Mouse (Mus musculus) limb, embryonic 12.5 days (tissue): ENCODE results near the gene Clic4. TPM values are rescaled to one million over a fixed set of nuclear protein-coding genes. Genes with fewer than 3 reads are reported as not detected.
A peak's percentile ranks its signal among the peaks of the same experiment; 100 is the strongest.

Experiments
- ATAC-seq: fragments of 200-750 bp; cut with Nextera tagmentation; 2 replicates; pipeline ENCODE4 v1.8.0; 2017; ENCODE audit warnings: low read depth, moderate TSS enrichment; ENCODE audit not compliant: insufficient number of reproducible peaks, insufficient read depth, low FRiP score, low TSS enrichment
- H3K27ac ChIP-seq: fragments of 300-500 bp; sonication (generic); 2 replicates; pipeline ENCODE4 v1.5.1; 2016; ENCODE audit warnings: mild to moderate bottlenecking, moderate library complexity
- H3K27me3 ChIP-seq: fragments of 300-500 bp; sonication (generic); 2 replicates; pipeline ENCODE4 v1.6.1; 2016; ENCODE audit warnings: mild to moderate bottlenecking, moderate library complexity
- H3K36me3 ChIP-seq: fragments of 300-500 bp; sonication (generic); 2 replicates; pipeline ENCODE4 v1.6.1; 2016; ENCODE audit warnings: mild to moderate bottlenecking, moderate library complexity
- H3K4me1 ChIP-seq: fragments of 300-500 bp; sonication (generic); replicated peaks from 2 replicates; pipeline ENCODE4 v1.6.1; 2016
- H3K4me2 ChIP-seq: fragments of 300-500 bp; sonication (generic); 2 replicates; pipeline ENCODE4 v1.6.1; 2016; ENCODE audit warnings: mild to moderate bottlenecking, moderate library complexity
- H3K4me3 ChIP-seq: fragments of 300-500 bp; sonication (generic); replicated peaks from 2 replicates; pipeline ENCODE4 v1.5.1; 2016; ENCODE audit warnings: mild to moderate bottlenecking
- H3K9ac ChIP-seq: fragments of 300-500 bp; sonication (generic); replicated peaks from 2 replicates; pipeline ENCODE4 v1.6.1; 2016; ENCODE audit warnings: mild to moderate bottlenecking, moderate library complexity
- H3K9me3 ChIP-seq: fragments of 300-500 bp; sonication (generic); 2 replicates; pipeline ENCODE4 v1.6.1; 2016; ENCODE audit warnings: mild to moderate bottlenecking, moderate library complexity
- WGBS: fragments of 180-500 bp; shearing (Covaris S2); methylation state at CpG from one replicate; pipeline ENCODE4 v1.1.7; 2016; 5-methylcytosine and 5-hydroxymethylcytosine counted together
- polyA plus RNA-seq: library from polyadenylated mRNA; unstranded; fragments of >200 nt; fragmentation: Nextera tagmentation; extraction: Ambion mirVana; gene quantifications from 2 replicates; pipeline ENCODE4 v1.2.1, GENCODE M21; 2016

The Clic4 gene
- polyA plus RNA-seq, 1 experiment from 2014 or later: 191 TPM

DNA sequence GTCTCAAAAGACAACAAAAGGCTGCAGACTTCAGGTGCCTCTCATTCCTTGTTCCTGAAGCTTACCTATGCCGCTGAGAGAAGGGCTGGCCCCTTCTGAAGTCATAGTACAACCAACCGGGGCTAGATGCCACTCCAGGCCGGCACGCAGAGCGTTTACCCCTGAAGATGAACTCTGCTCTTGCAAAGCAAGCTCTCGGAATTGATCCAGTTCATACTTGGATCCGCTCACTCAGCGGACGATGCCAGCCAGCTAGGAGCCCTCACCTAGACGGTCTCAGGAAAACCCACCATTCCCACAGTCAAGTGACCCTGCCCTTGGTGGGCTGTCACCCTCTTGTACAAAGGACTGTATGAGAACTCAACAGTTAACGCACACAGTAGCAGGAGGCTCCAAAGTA, 26.8 kb downstream of the Clic4 start:
- H3K27ac ChIP-seq: no peak overlapping the region

DNA sequence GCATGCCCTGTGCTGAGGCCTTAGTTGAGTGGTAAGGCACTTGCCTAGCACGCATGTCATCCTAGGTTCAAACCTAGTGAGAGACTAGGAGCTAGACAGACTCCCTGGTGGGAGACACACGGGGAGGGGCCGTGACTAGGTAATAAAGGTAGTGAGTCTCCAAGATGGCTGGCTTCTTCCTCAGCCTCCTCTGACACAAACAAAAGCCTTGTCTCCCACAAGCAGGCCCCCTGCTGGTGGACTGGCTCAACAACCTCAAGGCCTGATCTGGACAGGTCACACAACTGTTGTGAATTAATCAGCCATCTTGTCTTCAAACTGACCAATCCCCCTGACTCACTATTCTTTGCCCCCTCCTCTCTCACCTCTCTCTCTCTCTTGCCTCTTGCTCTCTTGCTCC, 28.3 kb downstream of the Clic4 start:
- H3K27ac ChIP-seq: no peak overlapping the region
- ATAC-seq: no peak
- H3K36me3 ChIP-seq: peaks cover 5% of the 10 kb centered on the region
- H3K4me3 ChIP-seq: no peak overlapping the region
- peaks cover 47% of the 10 kb centered on the region for H3K4me1 ChIP-seq
- no peak overlapping the region for H3K9ac ChIP-seq
- H3K27me3 ChIP-seq: no peaks in the 10 kb centered on the region
- 89% methylated on average over 3 of the region's 3 CpGs for WGBS
- no peak overlapping the region for H3K4me2 ChIP-seq
- 0 out of 2 replicates have a peak, but pooled peaks cover 4% of the 10 kb centered on the region for H3K9me3 ChIP-seq

More for the DNA sequence above, 26.8 kb downstream of the Clic4 start:
- H3K9me3 ChIP-seq: 0 out of 2 replicates have a peak, but pooled peaks cover 7% of the 10 kb centered on the region
- WGBS: 92% methylated on average over 11 of the region's 11 CpGs
- no peak overlapping the region for H3K9ac ChIP-seq
- no peak for ATAC-seq
- peaks cover 41% of the 10 kb centered on the region for H3K4me1 ChIP-seq
- H3K4me3 ChIP-seq: no peak overlapping the region
- H3K4me2 ChIP-seq: no peak overlapping the region
- peaks cover 8% of the 10 kb centered on the region for H3K36me3 ChIP-seq
- H3K27me3 ChIP-seq: no peaks in the 10 kb centered on the region

DNA sequence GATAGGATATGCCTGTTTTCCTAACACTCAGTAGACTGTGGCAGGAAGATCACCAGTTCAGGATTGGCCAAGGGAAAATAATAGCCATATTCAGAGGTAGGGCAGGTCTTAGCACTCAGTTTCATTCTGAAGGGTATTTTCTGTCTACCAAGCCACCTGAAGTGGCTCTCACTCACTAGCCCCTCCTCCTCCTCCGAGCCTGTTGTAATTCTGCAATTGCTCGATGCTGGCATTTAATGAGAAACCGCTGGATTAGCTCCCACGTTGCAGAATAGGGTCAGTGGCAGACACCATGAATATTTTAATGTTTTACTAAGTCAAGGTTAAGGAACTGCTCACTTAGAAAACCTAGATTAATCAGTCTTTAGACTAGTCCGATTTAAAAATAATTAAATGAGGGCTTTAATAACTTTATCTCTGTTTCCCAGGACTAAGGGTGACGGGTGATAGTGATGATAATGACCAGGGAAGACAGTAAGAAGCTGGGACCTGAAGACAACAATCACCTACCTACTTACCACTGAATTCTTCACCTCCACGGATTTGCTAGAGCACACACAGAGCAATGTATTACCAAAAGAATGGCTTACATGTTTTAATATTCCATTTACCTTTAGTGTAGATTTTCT, 29.6 kb downstream of the Clic4 start:
- no peak overlapping the region for H3K9ac ChIP-seq
- ATAC-seq: no peak
- H3K27ac ChIP-seq: no peak overlapping the region
- peaks cover 11% of the 10 kb centered on the region for H3K36me3 ChIP-seq
- H3K4me3 ChIP-seq: no peak overlapping the region
- WGBS: 74% methylated on average over 7 of the region's 7 CpGs
- no peak overlapping the region for H3K4me2 ChIP-seq
- peaks cover 44% of the 10 kb centered on the region for H3K4me1 ChIP-seq
- H3K9me3 ChIP-seq: no peaks in the 10 kb centered on the region
- H3K27me3 ChIP-seq: no peaks in the 10 kb centered on the region

DNA sequence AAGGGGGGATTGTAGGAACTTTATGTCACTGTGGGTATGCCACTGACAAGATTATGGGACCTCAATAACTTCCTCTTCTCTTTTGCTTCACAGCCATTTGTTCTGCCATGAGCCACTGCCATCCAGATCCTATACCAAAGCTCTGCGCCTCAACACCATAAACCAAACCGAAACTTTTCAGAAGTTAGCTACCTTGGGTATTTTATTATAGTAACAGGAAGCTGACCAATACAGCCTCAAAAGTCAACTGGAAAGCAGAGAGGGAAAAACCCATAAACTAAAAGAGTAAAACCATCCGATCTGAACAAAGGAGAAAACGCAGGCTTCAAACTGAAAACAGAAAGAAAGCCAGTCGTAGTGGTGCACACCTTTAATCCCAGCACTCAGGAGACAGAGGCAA, 30.2 kb downstream of the Clic4 start:
- no peak overlapping the region for H3K4me3 ChIP-seq
- WGBS: 88% methylated on average over 5 of the region's 5 CpGs
- ATAC-seq: no peak
- H3K36me3 ChIP-seq: peaks cover 17% of the 10 kb centered on the region
- no peaks in the 10 kb centered on the region for H3K27me3 ChIP-seq
- H3K4me1 ChIP-seq: peaks cover 38% of the 10 kb centered on the region
- H3K4me2 ChIP-seq: no peak overlapping the region
- H3K9me3 ChIP-seq: no peaks in the 10 kb centered on the region
- no peak overlapping the region for H3K9ac ChIP-seq
- 0 out of 2 replicates have a peak overlapping the region, but pooled peaks have one; percentile 13 for H3K27ac ChIP-seq

DNA sequence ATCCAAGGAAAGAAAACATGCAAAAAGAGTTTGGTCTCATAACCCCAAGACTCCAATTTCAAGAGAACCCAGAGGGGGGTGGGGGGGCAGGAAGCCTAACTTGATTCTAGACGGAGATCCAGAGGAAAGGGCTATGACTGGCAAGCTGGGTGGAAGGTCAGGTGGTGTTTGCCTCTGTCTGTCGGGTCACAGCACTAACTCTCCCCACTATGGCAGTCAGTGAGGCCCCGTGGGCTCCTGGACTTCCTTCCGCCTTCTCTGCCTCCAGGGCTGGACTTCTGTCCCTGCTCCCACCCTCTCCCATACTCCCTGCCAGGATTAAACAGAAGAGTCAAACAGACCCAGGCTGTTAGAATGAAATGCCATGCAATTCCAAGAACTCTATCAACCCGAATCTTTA, 30.9 kb downstream of the Clic4 start:
- Histone ChIP-seq H3K36me3 (peaks cover 22% of the 10 kb centered on the region), H3K4me1 (peaks cover 31% of the 10 kb centered on the region), H3K27ac (peak overlapping the region; percentile 13), H3K4me3 (no peak overlapping the region), H3K27me3 (no peaks in the 10 kb centered on the region), H3K4me2 (no peak overlapping the region), H3K9me3 (no peaks in the 10 kb centered on the region), H3K9ac (no peak overlapping the region)
- no peak for ATAC-seq
- 43% methylated on average over 5 of the region's 5 CpGs for WGBS

DNA sequence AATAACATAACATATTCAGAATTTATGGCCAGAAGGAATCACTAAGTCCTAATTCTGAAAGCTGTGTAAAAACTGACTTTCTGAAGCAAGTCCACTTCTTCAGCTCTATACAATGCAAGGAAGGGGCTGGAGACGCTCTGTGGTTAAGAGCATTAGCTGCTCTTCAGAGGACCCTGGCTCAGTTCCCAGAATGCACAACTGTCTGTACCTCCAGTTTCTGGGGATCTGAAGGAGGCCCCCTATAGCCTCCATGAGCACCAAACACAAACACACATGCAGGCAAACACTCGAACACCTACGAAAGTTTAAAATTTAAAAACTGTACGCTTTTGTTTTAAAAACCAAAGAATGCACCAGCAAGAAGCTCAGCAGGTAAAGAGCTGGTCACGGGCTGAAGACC, 31.5 kb downstream of the Clic4 start:
- Histone ChIP-seq H3K27me3 (no peaks in the 10 kb centered on the region), H3K27ac (peak overlapping the region; percentile 13), H3K9ac (no peak overlapping the region), H3K9me3 (no peaks in the 10 kb centered on the region), H3K4me2 (no peak overlapping the region), H3K36me3 (peaks cover 27% of the 10 kb centered on the region), H3K4me1 (peaks cover 34% of the 10 kb centered on the region), H3K4me3 (no peak overlapping the region)
- 88% methylated on average over 5 of the region's 5 CpGs for WGBS
- no peak for ATAC-seq

DNA sequence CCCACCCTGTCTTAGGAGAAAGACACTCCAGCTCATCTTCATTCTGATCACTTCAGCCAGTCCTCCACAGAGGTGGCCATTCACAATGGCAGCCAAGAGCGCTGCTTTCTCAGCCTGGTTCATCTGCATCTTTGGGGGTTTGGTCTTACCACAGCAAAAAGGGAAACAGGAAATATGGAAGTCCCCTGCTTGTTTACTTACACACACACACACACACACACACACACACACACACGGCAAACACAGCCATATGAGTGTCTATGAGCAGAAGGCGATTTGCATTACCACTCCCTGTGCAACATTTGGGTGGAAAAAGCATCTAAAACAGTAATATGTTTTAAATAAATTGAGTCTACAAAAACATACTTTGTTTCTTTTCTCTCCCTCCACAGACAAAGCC, 32.3 kb downstream of the Clic4 start:
- Histone ChIP-seq H3K9ac (no peak overlapping the region), H3K4me2 (no peak overlapping the region), H3K4me1 (peaks cover 26% of the 10 kb centered on the region), H3K27ac (no peak overlapping the region), H3K4me3 (no peak overlapping the region), H3K27me3 (no peaks in the 10 kb centered on the region), H3K36me3 (peaks cover 34% of the 10 kb centered on the region), H3K9me3 (no peaks in the 10 kb centered on the region)
- no peak for ATAC-seq
- WGBS: 90% methylated on average over 3 of the region's 3 CpGs

DNA sequence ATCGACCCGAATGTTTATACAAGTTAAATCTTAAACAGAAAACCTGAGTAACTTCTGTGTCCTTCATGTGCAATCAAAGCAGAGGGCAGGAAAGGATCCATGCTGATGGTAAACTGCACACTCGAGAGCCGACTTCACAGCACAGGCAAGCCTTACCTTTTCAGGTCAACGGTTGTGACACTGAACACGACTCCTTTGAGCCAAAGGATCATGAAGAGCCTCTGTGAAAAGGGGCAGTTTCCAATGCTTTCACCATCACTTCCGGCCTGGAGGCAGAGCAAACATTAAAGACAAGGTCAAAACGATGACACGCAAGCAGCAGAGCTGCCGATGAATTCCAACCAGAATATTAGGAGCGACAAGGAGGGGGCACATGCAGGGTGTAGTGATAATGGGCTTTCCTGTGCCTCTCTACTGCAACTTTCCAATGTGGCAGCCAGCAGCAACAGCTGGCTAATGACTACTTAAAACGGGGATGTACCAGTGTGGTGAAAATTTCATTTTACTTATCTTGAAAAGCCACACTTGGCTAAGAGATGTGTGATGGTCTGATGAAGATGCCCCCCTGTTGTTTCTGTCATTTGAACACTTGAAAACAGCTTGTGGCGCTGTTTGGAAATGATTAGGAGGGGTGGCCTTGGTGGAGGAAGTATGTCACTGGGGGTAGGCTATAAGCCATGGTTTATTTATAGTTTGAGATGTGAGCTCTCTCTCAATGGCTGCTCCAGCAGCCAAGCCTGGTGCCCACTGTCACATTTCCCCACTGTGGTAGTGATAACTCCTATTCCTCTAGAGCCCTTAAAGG, 33.7 kb downstream of the Clic4 start:
- no peak for ATAC-seq
- Histone ChIP-seq H3K9me3 (no peaks in the 10 kb centered on the region), H3K4me3 (no peak overlapping the region), H3K9ac (no peak overlapping the region), H3K27me3 (no peaks in the 10 kb centered on the region), H3K36me3 (peaks cover 42% of the 10 kb centered on the region), H3K4me1 (peaks cover 23% of the 10 kb centered on the region), H3K4me2 (no peak overlapping the region), H3K27ac (no peak overlapping the region)
- WGBS: 89% methylated on average over 13 of the region's 13 CpGs

DNA sequence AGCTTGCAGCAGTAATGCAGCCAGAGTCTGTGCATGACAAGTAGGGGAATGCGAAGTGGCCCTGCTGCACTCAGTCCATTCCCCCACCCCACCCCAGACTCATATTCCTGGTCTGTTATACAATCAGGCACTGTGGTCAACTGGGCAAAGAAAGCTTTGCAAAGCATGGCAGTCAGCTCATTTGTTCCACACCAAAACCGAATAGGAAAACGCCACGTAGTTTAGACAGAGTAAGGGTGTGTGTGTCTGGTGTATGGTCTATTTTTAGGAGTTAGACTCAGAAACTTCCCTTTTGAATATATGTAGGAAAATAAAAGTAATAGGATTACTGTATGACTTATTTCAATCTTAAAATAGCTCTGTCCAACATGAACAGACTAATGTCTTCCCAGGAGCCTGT, 36.0 kb downstream of the Clic4 start:
- Histone ChIP-seq H3K9ac (no peak overlapping the region), H3K9me3 (no peaks in the 10 kb centered on the region), H3K4me2 (no peak overlapping the region), H3K27ac (0 out of 2 replicates have a peak overlapping the region, but pooled peaks have one; percentile 12), H3K36me3 (peaks cover 49% of the 10 kb centered on the region), H3K4me3 (no peak overlapping the region), H3K27me3 (no peaks in the 10 kb centered on the region), H3K4me1 (peaks cover 23% of the 10 kb centered on the region)
- WGBS: 88% methylated on average over 4 of the region's 4 CpGs
- no peak for ATAC-seq

DNA sequence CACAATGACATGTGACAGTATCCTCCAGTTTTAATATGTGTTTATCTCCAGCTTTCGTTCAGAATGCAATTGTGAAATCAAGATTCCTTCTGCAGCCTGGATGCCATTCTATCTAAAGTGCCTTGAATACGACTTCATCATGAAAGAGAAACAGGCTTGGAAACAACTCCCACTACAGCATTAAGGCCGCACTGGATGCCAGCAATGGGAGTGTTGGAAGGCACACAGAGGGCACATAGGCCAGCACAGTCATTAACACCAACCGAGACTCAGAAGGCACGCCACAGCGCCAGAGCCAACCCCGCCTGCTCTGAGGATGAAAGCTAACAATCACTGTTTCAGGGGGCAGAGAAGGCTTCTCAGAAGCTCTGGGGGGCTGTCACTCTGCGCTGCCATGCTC, 37.1 kb downstream of the Clic4 start:
- H3K27me3 ChIP-seq: no peaks in the 10 kb centered on the region
- H3K27ac ChIP-seq: no peak overlapping the region
- peaks cover 19% of the 10 kb centered on the region for H3K4me1 ChIP-seq
- 79% methylated on average over 8 of the region's 8 CpGs for WGBS
- peaks cover 59% of the 10 kb centered on the region for H3K36me3 ChIP-seq
- no peak overlapping the region for H3K4me3 ChIP-seq
- no peak overlapping the region for H3K4me2 ChIP-seq
- no peak for ATAC-seq
- no peaks in the 10 kb centered on the region for H3K9me3 ChIP-seq
- no peak overlapping the region for H3K9ac ChIP-seq

DNA sequence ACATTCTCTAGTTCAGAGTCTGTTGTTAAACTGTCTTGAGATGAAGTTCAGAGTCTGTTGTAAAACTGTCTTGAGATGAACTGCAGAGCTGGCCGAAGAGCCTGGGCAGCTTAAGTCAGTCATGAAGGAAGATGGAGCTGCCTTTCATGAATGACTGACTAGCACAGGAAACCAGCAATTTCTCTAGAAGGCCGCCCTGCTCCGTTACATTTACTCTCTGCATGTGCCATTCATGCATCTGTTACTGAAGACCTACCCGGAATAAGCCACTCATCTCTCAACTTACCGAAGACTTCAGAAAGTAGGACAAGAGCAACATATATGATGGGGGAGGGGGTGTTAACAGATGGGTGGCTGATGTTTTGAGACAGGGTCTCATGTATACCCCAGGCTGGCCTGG, 40.1 kb downstream of the Clic4 start:
- no peaks in the 10 kb centered on the region for H3K9me3 ChIP-seq
- H3K36me3 ChIP-seq: peaks cover 44% of the 10 kb centered on the region
- H3K4me3 ChIP-seq: no peak overlapping the region
- ATAC-seq: no peak
- WGBS: 39% methylated on average over 5 of the region's 5 CpGs
- H3K27me3 ChIP-seq: no peaks in the 10 kb centered on the region
- no peak overlapping the region for H3K4me2 ChIP-seq
- 0 out of 2 replicates have a peak overlapping the region, but pooled peaks have one; percentile 29 for H3K27ac ChIP-seq
- peaks cover 14% of the 10 kb centered on the region for H3K4me1 ChIP-seq
- H3K9ac ChIP-seq: no peak overlapping the region
